Mouse (Mus musculus) monocyte, adult 5-6 weeks (primary cell): ENCODE measurements around the gene Anapc2. TPM values are rescaled to one million over a fixed set of nuclear protein-coding genes. Genes with fewer than 3 reads are reported as not detected.
A peak's percentile ranks its signal among the peaks of the same experiment; 100 is the strongest.

ENCODE experiments used
- ATAC-seq: fragments of 153-309, 156-312 bp; replicated peaks from 2 replicates; pipeline ENCODE4 v1.8.0; 2017; ENCODE audit warnings: mild to moderate bottlenecking; ENCODE audit not compliant: low TSS enrichment, insufficient number of reproducible peaks, severe bottlenecking, poor library complexity, low FRiP score
- total RNA-seq: library from RNA; stranded (forward); fragments of 200-1000, 200-491, 200-594 nt; gene quantifications from 3 replicates; pipeline ENCODE4 v1.2.3, GENCODE M21; 2017

Gene Anapc2
- total RNA-seq, 1 experiment from 2014 or later: 43.8 TPM

DNA sequence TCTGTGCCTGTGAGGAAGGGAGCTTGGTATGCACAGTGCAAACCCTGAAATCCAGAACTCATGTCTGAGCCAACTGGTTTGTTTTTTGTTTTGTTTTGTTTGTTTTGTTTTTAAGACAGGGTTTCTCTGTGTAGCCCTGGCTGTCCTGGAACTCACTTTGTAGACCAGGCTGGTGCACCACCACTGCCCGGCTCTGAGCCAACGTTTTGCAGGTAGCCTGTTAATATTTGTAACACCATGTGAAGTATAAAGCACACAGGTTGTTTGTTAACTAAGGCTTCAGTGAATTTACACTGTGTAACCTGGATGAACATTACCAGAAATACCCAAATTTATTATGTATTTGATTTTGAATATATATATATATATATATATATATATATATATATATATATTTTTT, 53.8 kb downstream of the Anapc2 start:
- ATAC-seq: no peak

DNA sequence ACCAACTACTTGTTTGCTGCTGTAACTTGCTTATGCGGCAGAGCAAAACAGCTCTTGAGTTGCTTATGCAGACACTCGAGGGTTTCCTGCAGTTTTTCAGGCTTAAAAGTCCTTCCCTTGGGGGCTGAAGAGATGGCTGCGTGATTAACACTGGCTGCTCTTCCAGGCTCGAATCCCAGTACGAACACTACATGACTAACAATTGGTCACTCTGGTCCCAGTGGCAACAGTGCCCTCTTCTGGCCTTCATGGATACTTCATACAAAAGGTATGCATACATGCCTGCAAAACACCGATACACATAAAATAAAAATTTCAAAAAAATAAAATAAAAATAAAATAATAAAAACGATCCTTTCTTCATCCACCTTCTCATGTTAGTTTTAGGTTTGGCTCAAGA, 56.2 kb downstream of the Anapc2 start:
- ATAC-seq: no peak

DNA sequence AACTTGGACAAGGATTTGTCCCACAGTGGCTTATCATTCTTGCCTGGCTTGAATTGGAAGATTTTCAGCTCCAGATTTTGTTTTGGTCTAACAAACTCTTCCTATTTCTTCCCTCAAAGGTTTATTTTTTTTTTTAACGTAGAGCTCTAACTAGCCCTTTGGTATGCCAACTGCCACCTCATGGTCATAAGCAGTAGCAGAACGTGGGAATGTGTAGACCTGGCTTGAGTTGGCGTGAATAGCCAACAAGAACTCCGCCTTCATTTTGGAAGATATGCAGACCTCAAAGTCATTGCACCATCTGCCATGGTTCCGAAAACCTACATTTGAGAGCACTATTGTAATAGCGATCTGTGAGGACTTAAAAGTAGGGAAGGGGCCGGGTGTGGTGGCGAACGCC, 59.2 kb downstream of the Anapc2 start:
- no peak for ATAC-seq

DNA sequence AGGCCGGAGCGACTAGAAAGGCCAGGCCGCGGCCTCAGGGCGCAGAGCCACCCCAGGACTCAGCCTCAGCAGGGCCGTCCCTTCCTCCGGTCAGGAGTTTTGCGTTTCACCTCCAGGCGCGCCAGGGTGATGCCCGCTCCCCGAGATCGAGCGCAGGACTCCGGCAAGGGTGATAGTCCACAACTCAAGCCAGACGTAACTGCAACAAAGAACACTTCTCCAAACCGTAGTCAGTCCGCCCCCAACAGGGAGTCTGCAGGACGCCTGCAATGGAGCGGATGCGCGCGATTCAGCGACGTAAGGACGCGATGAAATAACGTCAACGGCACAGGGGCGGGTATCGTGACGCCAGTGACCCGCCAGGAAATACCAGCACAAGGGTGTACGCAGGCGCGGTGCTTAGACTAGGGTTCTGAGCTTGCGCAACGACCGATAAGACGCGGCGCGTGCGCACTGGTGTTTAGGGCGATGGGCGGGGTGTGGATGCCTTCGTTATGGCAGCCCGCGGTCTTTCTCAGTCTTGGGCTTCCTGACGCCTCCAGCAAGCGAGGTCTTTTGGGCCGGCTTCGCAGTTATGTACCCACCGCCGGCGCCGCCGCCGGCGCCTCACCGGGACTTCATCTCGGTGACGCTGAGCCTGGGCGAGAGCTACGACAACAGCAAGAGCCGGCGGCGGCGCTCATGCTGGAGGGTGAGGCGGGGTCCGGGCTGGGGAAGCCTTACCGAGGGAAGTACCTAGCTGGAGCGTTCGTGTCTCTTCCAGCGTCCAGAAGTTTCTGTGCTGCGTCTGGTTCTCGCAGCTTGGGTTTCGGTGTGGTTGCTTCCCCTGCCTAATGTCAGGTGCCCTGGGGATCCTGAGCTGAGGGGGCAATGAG, 60.2 kb downstream of the Anapc2 start, which contains the start of gene Man1b1:
Gene Man1b1 (plus strand): TSS at position 53 of the 875 bp plus-strand sequence.
- ATAC-seq: peak; percentile 97

DNA sequence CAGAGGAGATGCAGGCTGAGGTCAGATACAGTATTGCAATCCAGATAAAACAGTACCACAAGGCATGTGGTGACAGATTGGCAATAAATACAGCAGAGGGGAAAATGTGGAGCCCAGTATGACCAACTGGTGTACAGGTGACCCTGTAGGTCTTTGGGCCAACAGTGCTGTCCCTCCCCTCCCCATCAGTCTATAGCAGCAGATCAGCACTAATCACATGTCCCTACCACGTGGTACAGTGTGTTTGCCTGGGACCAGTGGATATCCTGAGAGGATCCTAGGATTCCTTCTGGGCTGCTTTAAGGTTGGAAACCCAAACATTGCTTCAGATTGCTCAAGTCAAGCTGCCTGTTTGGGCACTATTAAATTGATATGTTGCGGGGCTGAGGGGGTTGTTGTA, 61.3 kb downstream of the Anapc2 start:
- no peak for ATAC-seq

Other genes with a start within 250 kb of the Anapc2 start
- 7.6 to 28.3 TPM (median 20.0 TPM) in 3 replicates for gene Nsmf, start 218.1 kb upstream of the Anapc2 start, total RNA-seq
- gene Entpd8, start 192.2 kb upstream of the Anapc2 start, total RNA-seq: not detected in 3 replicates
- gene Noxa1, start 177.3 kb upstream of the Anapc2 start, total RNA-seq: 0.78 TPM in 1 of 3 replicates, not detected in the others
- 22.3 to 51.8 TPM (median 24.4 TPM) in 3 replicates for gene Nrarp, start 91.7 kb upstream of the Anapc2 start, total RNA-seq
- 28.8 to 64.7 TPM (median 31.0 TPM) in 3 replicates for gene Tor4a, start 75.6 kb upstream of the Anapc2 start, total RNA-seq
- gene Nelfb, start 61.0 kb upstream of the Anapc2 start, total RNA-seq: 82.8 to 113 TPM (median 105 TPM) in 3 replicates
- gene Stpg3, start 57.8 kb upstream of the Anapc2 start, total RNA-seq: not detected in 3 replicates
- not detected in 3 replicates for gene Fam166a, start 53.7 kb upstream of the Anapc2 start, total RNA-seq
- gene Tubb4b, start 47.8 kb upstream of the Anapc2 start, total RNA-seq: 161 to 206 TPM (median 166 TPM) in 3 replicates
- not detected in 3 replicates for gene Slc34a3, start 38.1 kb upstream of the Anapc2 start, total RNA-seq
- gene Rnf224, start 35.7 kb upstream of the Anapc2 start, total RNA-seq: not detected in 3 replicates
- gene Rnf208, start 30.2 kb upstream of the Anapc2 start, total RNA-seq: not detected in 3 replicates
- not detected in 3 replicates for gene Cysrt1, start 30.0 kb upstream of the Anapc2 start, total RNA-seq
- gene AL732309.1, start 25.6 kb upstream of the Anapc2 start, total RNA-seq: 4.5 to 4.9 TPM in 2 of 3 replicates, not detected in the other
- gene Tmem203, start 17.0 kb upstream of the Anapc2 start, total RNA-seq: 12.2 to 16.8 TPM (median 15.6 TPM) in 3 replicates
- 7.1 to 9.2 TPM (median 8.4 TPM) in 3 replicates for gene Tprn, start 9.9 kb upstream of the Anapc2 start, total RNA-seq
- gene Ssna1, start within 50 bp of the Anapc2 start, total RNA-seq: 31.8 to 50.4 TPM (median 32.4 TPM) in 3 replicates
- gene Tmem210, start 15.7 kb downstream of the Anapc2 start, total RNA-seq: not detected in 3 replicates
- not detected in 3 replicates for gene Lrrc26, start 17.4 kb downstream of the Anapc2 start, total RNA-seq
- 0.49 TPM in 1 of 3 replicates, not detected in the others for gene Grin1, start 46.7 kb downstream of the Anapc2 start, total RNA-seq
- gene Man1b1, start 59.9 kb downstream of the Anapc2 start, total RNA-seq: 31.6 to 66.4 TPM (median 33.3 TPM) in 3 replicates
- gene Dpp7, start 83.9 kb downstream of the Anapc2 start, total RNA-seq: 24.8 to 101 TPM (median 57.4 TPM) in 3 replicates
- 6.6 to 19.5 TPM (median 12.9 TPM) in 3 replicates for gene Uap1l1, start 93.2 kb downstream of the Anapc2 start, total RNA-seq
- gene Sapcd2, start 99.8 kb downstream of the Anapc2 start, total RNA-seq: 4.3 TPM in 1 of 3 replicates, not detected in the others
- gene Entpd2, start 123.4 kb downstream of the Anapc2 start, total RNA-seq: not detected in 3 replicates
- not detected in 3 replicates for gene Npdc1, start 126.9 kb downstream of the Anapc2 start, total RNA-seq
- gene Fut7, start 150.8 kb downstream of the Anapc2 start, total RNA-seq: 8.9 to 13.9 TPM (median 11.0 TPM) in 3 replicates
- 16.8 to 46.8 TPM (median 17.5 TPM) in 3 replicates for gene Abca2, start 156.2 kb downstream of the Anapc2 start, total RNA-seq
- gene Clic3, start 184.4 kb downstream of the Anapc2 start, total RNA-seq: not detected in 3 replicates
- 21.4 to 39.6 TPM (median 32.9 TPM) in 3 replicates for gene Paxx, start 188.6 kb downstream of the Anapc2 start, total RNA-seq
- gene Ptgds, start 197.6 kb downstream of the Anapc2 start, total RNA-seq: not detected in 3 replicates
- gene Lcn12, start 221.4 kb downstream of the Anapc2 start, total RNA-seq: not detected in 3 replicates
- 33.3 to 58.1 TPM (median 38.6 TPM) in 3 replicates for gene Fbxw5, start 228.3 kb downstream of the Anapc2 start, total RNA-seq
- gene C8g, start 229.2 kb downstream of the Anapc2 start, total RNA-seq: not detected in 3 replicates